Mouse (Mus musculus) embryo, embryonic 10 days (tissue): ENCODE measurements around the gene Trpm3.
A peak's percentile ranks its signal among the peaks of the same experiment; 100 is the strongest.

Experiments
- DNase-seq: peaks from one replicate; pipeline ENCODE4 v3.0.0-alpha.2; 2015; ENCODE audit warnings: low spot score

The Trpm3 gene

DNA sequence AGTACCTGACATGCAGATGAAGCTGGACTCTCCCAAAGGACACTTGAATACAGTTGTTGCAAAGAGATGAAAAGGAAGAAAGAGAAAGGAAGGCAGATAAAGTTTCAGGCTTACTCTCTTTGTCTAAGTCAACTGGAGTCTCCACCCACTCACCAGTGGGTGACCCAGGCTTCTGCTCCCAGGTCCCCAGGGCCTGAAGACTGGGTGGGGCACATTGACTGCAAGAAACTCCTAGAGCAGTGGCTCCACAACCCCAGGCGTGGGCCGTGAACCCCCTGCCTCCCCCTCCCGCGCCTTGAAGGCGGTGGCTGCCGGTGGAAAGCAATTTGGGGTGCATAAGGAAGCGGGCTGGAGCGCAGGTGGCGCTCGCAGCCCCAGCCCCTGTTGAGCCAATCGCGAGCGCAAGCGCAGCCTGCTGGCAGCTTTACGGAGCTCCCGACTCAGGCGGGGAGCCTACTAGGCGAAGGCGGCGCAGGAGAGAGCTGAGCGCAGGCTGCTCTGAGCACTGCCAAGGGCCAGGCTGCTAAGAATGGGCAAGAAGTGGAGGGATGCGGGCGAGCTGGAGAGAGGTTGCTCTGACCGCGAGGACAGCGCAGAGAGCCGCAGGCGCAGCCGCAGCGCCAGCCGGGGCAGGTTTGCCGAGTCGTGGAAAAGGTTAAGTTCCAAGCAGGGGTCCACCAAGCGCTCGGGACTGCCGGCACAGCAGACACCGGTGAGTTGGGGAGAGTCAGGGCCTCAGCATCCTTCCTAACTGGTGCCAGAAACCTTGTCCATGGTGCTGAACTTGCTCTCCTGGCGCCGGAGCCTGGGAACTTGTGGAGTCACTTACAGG is at the start of gene Trpm3:
TSS of gene Trpm3 (plus strand) at position 457 of the 832 bp plus-strand sequence.
- peak; percentile 93 for DNase-seq

- no peak for DNase-seq
These were observed 38.3 kb upstream of the Trpm3 start for GRCm38 (mm10) chr19:22100582-22100981.

DNA sequence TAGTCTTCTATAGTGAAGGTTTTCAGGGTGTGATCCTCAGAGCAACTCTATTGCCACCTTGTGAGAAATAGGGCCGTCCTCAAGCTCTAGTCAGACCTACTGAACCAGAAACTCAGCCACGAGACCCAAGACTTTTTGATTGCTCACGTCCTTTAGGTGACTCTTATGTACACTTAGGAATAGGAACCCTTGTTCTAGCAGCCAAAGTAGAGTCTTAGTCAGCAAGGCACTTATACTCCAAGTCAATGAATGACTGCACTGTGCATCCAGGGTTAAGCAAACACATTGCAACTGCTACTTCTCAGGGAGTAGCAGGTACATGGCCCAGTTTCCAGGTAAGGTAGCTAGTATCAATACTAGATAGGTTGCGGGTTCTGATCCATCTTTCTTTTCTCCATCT is 35.0 kb upstream of the Trpm3 start:
- DNase-seq = no peak

DNA sequence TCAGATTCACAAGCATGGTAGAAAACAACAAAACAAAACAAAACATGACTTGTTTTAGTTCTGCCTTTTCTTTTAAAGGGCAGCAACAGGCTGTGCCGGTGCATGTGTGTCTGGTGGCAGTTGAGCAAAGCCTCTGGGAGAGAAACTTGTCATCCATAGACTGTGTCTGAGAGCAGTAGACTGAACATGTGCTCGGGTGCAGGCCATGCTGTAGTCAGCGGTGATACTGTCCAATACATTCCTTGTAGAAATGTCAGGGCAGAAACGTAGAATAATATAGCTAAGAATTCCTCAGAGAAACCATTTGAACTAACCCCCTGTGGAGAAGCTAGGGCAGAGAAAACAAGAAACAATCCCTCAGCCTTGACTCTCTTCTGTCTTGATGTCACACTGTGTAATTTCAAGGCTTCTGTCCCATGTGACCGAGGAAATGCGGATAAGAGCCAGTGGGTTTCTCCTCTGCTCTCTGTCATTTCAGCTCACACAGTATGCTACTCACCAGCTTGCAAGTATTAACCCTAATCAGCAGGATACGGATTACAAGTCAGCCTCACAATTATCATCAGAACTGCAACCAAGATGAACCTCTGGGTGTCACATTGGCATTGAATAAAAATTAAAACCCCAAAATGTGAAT is 33.9 kb upstream of the Trpm3 start:
- DNase-seq = no peak

DNA sequence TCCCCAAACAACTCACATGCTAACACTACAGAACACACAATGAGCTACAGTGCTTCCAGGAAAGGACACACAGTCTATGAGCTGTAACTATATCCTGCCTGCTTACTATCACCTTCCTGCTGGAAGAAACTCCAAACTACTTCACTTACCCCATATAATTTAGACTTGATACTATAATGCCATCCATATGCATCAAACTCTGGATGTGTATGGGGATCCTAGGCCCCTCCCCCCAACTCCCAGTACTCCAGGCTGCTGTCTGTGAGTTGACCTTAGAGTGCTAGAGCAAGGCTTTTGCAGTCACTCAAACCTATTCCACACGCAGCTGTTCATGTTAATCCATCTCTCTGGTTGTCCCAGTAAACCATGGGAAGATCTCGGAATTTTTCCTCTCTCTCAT is 33.2 kb upstream of the Trpm3 start:
- DNase-seq = no peak

DNA sequence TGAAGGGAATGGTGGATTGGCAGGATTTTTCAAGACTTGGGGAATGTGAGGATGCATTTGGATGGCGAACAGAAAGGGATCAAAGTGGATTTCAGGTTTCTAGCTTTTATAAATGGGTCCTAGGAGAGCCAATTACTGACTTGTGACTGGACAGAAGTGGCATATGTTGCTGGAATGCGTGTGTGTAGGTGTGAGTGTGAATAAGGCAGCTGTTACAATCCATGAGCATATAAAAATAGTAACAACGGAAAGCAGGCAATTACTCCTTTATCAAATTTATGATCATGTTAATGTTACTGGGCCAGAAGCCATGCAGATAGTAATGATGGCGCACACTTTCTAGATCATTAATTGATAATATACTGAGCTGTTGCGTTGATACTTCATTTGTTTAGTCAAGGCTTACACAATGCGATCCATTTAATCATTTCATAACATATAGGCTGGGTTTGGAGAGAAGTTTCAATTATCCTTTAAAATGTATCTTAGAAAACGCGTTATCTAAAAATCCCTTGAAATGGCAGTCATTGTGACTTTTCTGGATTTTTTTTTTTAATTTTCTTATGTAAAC is 29.9 kb upstream of the Trpm3 start:
- no peak for DNase-seq

DNA sequence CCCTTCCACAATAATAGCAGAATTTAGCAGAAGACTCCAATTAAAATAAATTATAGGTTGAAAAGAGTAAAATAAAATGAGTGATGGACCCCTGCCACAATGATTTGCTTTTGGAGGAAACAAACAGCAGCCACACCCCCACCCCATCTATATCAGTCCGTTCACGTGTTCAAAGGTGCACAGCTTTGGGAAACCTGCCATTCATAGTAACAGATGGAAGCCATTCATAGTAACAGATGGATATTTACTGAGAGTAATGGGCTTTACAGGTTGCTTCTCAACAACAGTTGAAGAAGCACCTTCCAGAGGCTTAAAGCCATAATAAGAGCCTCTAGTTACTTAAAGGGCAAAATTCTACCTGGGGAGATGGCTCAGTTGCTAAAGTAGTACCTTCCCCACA is 17.9 kb upstream of the Trpm3 start:
- DNase-seq = no peak

DNA sequence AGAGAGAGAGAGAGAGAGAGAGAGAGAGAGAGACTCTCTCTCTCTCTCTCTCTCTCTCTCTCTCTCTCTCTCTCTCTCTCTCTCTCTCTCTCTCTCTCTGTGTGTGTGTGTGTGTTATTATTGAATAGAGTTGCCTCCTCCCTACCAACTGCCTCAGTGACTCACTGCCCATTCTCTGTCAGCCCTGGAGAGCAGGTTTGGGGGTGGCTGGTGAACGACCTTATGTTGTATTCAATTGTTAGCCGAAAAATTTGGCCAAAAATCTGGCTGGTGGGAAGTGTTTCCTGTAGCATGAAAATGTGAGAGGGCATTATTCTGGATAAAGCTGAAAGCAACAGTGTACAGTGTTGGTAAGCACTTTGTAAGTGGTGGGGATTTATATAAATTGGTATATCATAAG is 17.2 kb upstream of the Trpm3 start:
- no peak for DNase-seq

- no peak for DNase-seq
These were observed 6.2 kb upstream of the Trpm3 start for GRCm38 (mm10) chr19:22132626-22133025.

- DNase-seq = no peak
These were observed 39.7 kb downstream of the Trpm3 start for GRCm38 (mm10) chr19:22178549-22178948.

DNA sequence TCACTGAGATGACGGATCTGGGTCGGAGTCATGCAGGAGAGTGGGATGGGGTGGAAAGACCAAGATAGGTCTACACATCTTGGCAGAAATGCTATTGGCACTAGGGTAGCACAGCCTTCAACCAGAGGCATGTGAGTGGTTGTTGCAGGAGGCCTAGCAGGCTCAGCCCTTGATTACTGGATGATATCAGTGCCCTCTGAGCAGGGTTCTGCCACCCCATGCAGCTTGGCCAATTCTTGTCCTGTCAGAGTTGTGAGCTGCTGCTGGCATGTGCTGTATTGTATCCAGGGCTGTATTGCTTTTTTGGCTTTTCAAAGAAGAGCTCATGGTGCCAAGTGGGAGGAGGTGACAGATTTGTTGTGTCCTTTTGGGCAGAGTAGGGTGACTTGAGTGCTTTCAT is 40.2 kb downstream of the Trpm3 start:
- DNase-seq = no peak

DNA sequence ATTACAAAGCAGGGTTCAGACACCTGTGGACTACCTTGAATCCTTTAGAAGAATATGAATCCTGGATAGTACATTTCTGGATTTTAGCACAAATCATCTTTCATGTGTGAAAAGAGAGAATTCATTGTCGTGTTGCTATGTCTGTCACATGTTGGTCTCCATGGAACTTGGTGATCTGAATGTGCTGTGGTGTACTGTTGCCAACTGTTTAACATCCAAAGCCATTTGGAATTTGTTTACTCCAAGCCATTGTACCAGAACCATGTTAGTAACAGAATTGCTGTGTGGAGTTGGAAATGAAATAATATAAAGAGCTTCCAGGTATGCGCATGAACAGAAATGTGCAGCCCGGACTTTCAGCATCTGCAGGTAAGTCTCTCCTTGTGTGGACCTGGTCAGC is 41.3 kb downstream of the Trpm3 start:
- no peak for DNase-seq

DNA sequence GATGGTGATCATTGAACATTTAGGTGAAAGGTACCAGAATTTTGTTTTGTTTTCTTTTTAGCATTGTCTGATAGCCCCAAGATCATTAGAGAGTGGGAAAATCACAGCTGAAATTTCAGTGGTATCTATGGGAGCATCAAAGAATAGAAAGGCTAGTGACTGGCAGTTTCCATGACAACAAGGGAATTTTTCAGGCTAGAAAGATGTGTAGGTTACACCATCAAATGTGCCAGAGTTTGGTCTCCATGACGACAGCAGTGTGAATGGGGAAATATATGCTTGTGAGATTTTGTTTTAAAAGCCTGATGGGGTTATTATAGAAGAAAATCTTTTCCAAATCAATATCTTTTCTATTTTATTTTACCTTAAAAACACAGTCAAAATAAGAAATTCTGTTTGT is 50.9 kb downstream of the Trpm3 start:
- DNase-seq = peak; percentile 6

DNA sequence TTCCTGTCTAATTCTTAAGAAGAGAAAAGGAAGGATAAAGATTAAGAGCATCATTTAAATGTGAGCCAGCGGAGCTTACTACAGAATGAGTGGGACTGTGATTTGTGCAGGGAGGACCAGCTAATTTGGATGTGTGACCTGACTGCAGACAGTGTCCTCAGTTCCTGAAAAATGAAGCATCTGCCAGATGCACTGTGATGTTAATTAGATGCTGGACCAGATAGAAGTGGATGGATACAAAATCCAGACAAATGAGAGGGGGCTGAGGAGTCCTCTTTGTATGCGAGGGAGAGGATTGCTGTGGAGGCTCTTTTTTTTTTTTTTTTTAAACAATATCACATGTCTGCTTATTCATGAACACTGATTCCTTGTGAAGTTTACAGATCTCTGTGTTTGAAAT is 83.7 kb downstream of the Trpm3 start:
- no peak for DNase-seq

DNA sequence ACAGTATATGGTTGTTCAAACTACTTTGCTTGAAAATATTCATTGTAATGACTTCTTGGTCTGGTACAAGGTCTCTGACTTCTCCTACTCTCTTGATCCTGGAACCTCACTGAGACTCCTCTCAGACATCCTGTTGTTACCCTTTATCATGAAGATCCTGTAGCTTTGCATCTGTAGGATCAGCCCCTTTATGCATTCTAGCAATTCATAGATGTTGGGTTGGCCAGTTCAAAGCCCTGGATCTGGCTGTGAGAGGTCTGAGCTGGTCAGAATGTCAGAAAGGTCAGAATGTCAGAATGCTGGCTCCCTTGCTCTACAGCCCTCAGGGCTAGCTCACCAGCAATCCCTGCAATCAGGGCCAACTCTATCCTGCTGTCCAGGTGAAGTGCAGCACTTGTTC is 95.3 kb downstream of the Trpm3 start:
- no peak for DNase-seq

- no peak for DNase-seq
These were observed 110.2 kb downstream of the Trpm3 start for GRCm38 (mm10) chr19:22249076-22249475.

GRCm38 (mm10) chr19:22272916-22273315 is 134.1 kb downstream of the Trpm3 start:
- peak; percentile 35 for DNase-seq

DNA sequence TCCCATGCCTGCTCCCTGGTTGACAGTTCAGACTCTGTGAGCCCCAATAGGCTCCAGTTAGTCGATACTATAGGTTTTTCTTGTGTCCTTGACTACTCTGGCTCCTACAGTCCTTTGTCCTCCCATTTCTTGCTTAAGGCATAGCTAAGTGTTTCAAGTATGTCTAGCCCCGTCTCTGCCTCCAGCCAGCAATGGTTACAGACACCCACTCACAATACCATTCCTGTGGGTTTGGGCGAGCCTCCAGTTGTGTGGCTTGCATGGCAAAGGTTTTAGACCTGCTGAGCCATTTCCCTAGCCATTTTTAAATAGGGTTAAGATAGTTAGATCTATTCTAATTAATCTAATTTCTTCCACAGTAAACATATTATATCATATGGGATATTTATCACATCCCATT is 145.8 kb downstream of the Trpm3 start:
- no peak for DNase-seq

- no peak for DNase-seq
These were observed 153.8 kb downstream of the Trpm3 start for GRCm38 (mm10) chr19:22292671-22293070.

DNA sequence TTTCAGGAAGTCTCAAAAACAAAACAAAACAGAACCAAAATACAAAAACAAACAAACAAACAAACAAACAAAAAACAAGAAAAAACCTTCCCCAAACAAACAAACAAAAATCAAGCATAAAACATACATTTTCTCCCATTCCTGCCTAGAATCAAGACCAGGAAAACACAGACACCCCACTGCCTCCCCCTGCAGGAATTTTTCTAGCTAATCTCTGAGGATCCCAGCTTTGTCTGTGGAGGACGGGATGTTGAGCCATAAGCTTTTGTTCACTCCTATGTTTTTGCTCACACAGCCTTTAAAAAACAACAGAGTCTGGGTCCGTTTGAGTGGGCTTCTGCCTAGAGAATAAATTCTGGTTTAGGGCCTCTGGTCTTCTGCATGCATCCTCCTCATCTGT is 162.1 kb downstream of the Trpm3 start:
- DNase-seq = no peak

DNA sequence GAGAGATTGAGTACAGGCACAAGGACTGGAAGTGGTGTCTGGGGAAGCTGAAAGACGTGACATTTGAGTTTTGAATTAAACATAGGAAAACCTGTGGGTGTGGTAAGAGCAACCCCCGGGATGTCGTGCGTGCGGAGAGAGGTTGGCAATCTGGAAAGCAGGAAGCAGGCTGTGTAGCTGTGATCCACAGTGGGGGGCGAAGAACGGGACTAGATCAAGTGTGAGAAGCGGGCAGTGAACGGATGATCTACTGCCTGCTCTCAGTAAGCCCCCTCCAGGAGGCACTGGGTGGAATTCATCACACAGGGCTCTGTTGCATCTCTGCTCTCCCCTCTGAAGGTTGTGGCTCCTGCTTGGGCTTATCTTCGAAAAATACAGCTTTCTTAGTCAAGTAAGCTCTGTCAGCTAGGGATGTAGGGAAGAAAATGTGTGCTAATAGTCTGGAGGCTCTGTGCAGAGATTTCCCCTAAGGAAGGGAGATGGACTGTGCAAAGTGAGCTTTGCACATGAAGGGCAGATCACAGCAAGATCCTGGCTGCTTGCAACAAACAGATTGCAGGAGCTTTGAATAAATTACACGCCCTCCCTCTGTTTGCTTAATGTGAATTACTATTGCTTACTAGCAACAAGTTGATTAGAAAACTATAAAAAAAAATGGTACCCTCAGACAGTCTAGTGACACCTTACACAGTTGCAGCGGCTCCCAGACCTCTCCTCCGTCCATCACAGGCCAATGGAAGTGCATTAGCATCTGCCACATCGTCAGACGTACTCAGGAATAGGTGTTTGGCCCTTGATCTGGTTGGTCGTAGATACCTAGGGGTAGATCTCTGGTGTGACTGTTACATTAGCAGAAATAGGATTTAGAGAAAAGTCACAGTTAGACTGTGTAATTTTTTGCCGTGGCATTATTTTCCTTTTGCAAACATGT is 164.4 kb downstream of the Trpm3 start:
- DNase-seq = peak; percentile 4

GRCm38 (mm10) chr19:22303952-22304655 is 165.3 kb downstream of the Trpm3 start:
- peak; percentile 91 for DNase-seq
